Mouse (Mus musculus): Measurements from ENCODE around the gene Rbms3. TPM values are rescaled to one million over a fixed set of nuclear protein-coding genes. Genes with fewer than 3 reads are reported as not detected.

The Rbms3 gene
- polyA plus RNA-seq, 1 experiment from 2014 or later = 13.1 TPM

GRCm38 (mm10) chr9:116649955-116650354, 979.8 kb downstream of the Rbms3 start:
- no peak overlapping the region for H3K9ac ChIP-seq (ENCODE audit: low read depth, low read length)
- H3K36me3 ChIP-seq (ENCODE audit: control insufficient read depth, insufficient read depth) = no peaks in the 10 kb centered on the region
- 77% methylated on average over 4 of the region's 4 CpGs for WGBS
- no peaks in the 10 kb centered on the region for H3K4me1 ChIP-seq (replicated peaks; ENCODE audit: control insufficient read depth, insufficient read depth, low read length)
- no peak for TF ChIP-seq CTCF (IDR thresholded peaks at IDR 0.05; ENCODE audit: low read depth)
- ATAC-seq = no peak
- no peak overlapping the region for H3K4me3 ChIP-seq (ENCODE audit: low read depth, low read length)
- H3K27ac ChIP-seq (ENCODE audit: low read depth, low read length) = no peak overlapping the region
- H3K4me2 ChIP-seq (replicated peaks; ENCODE audit: low read depth) = no peak overlapping the region
- H3K9me3 ChIP-seq (ENCODE audit: control insufficient read depth) = no peaks in the 10 kb centered on the region
- no peaks in the 10 kb centered on the region for H3K27me3 ChIP-seq (replicated peaks; ENCODE audit: control insufficient read depth, insufficient read depth, low read length)

GRCm38 (mm10) chr9:116649086-116649792, 980.5 kb downstream of the Rbms3 start:
- no peak overlapping the region for H3K4me2 ChIP-seq (replicated peaks; ENCODE audit: low read depth)
- H3K4me3 ChIP-seq (ENCODE audit: low read depth, low read length) = no peak overlapping the region
- H3K9me3 ChIP-seq (ENCODE audit: control insufficient read depth) = no peaks in the 10 kb centered on the region
- no peak for TF ChIP-seq CTCF (IDR thresholded peaks at IDR 0.05; ENCODE audit: low read depth)
- no peaks in the 10 kb centered on the region for H3K27me3 ChIP-seq (replicated peaks; ENCODE audit: control insufficient read depth, insufficient read depth, low read length)
- no peaks in the 10 kb centered on the region for H3K36me3 ChIP-seq (ENCODE audit: control insufficient read depth, insufficient read depth)
- 54% methylated on average over 9 of the region's 9 CpGs for WGBS
- no peak overlapping the region for H3K9ac ChIP-seq (ENCODE audit: low read depth, low read length)
- no peak for ATAC-seq
- no peaks in the 10 kb centered on the region for H3K4me1 ChIP-seq (replicated peaks; ENCODE audit: control insufficient read depth, insufficient read depth, low read length)
- H3K27ac ChIP-seq (ENCODE audit: low read depth, low read length) = no peak overlapping the region

GRCm38 (mm10) chr9:116644616-116645015, 985.1 kb downstream of the Rbms3 start:
- H3K4me2 ChIP-seq (replicated peaks; ENCODE audit: low read depth) = no peak overlapping the region
- no peak for ATAC-seq
- H3K27ac ChIP-seq (ENCODE audit: low read depth, low read length) = no peak overlapping the region
- 0 out of 2 replicates have a peak, but pooled peaks cover 4% of the 10 kb centered on the region for H3K4me1 ChIP-seq (replicated peaks; ENCODE audit: control insufficient read depth, insufficient read depth, low read length)
- no peak overlapping the region for H3K4me3 ChIP-seq (ENCODE audit: low read depth, low read length)
- no peaks in the 10 kb centered on the region for H3K9me3 ChIP-seq (ENCODE audit: control insufficient read depth)
- TF ChIP-seq CTCF (IDR thresholded peaks at IDR 0.05; ENCODE audit: low read depth) = no peak
- H3K36me3 ChIP-seq (ENCODE audit: control insufficient read depth, insufficient read depth) = no peaks in the 10 kb centered on the region
- H3K9ac ChIP-seq (ENCODE audit: low read depth, low read length) = no peak overlapping the region
- WGBS = 81% methylated on average over 8 of the region's 8 CpGs
- H3K27me3 ChIP-seq (replicated peaks; ENCODE audit: control insufficient read depth, insufficient read depth, low read length) = no peaks in the 10 kb centered on the region

- H3K27me3 ChIP-seq (replicated peaks; ENCODE audit: control insufficient read depth, insufficient read depth, low read length) = no peaks in the 10 kb centered on the region
- H3K9me3 ChIP-seq (ENCODE audit: control insufficient read depth) = no peaks in the 10 kb centered on the region
- H3K36me3 ChIP-seq (ENCODE audit: control insufficient read depth, insufficient read depth) = no peaks in the 10 kb centered on the region
- WGBS = 43% methylated on average over 4 of the region's 4 CpGs
- no peak overlapping the region for H3K9ac ChIP-seq (ENCODE audit: low read depth, low read length)
- H3K4me1 ChIP-seq (replicated peaks; ENCODE audit: control insufficient read depth, insufficient read depth, low read length) = 0 out of 2 replicates have a peak, but pooled peaks cover 4% of the 10 kb centered on the region
- no peak overlapping the region for H3K4me2 ChIP-seq (replicated peaks; ENCODE audit: low read depth)
- H3K4me3 ChIP-seq (ENCODE audit: low read depth, low read length) = no peak overlapping the region
- no peak for TF ChIP-seq CTCF (IDR thresholded peaks at IDR 0.05; ENCODE audit: low read depth)
- no peak for ATAC-seq
- H3K27ac ChIP-seq (ENCODE audit: low read depth, low read length) = no peak overlapping the region
Observed at GRCm38 (mm10) chr9:116640302-116640679, 989.4 kb downstream of the Rbms3 start.

GRCm38 (mm10) chr9:116639597-116640301, 990.0 kb downstream of the Rbms3 start:
- no peak for ATAC-seq

GRCm38 (mm10) chr9:116633786-116634185, 995.9 kb downstream of the Rbms3 start:
- no peak for TF ChIP-seq CTCF (IDR thresholded peaks at IDR 0.05; ENCODE audit: low read depth)
- no peaks in the 10 kb centered on the region; the same call in 1 of the 2 replicates for H3K4me1 ChIP-seq (replicated peaks; ENCODE audit: control insufficient read depth, insufficient read depth, low read length)
- H3K4me2 ChIP-seq (replicated peaks; ENCODE audit: low read depth) = no peak overlapping the region
- no peaks in the 10 kb centered on the region for H3K36me3 ChIP-seq (ENCODE audit: control insufficient read depth, insufficient read depth)
- no peaks in the 10 kb centered on the region for H3K27me3 ChIP-seq (replicated peaks; ENCODE audit: control insufficient read depth, insufficient read depth, low read length)
- no peak overlapping the region for H3K9ac ChIP-seq (ENCODE audit: low read depth, low read length)
- no peak overlapping the region for H3K4me3 ChIP-seq (ENCODE audit: low read depth, low read length)
- H3K27ac ChIP-seq (ENCODE audit: low read depth, low read length) = no peak overlapping the region
- WGBS = 74% methylated on average over 5 of the region's 5 CpGs
- no peak for ATAC-seq
- 0 out of 2 replicates have a peak, but pooled peaks cover 3% of the 10 kb centered on the region for H3K9me3 ChIP-seq (ENCODE audit: control insufficient read depth)

More at GRCm38 (mm10) chr9:116639597-116640301, 990.0 kb downstream of the Rbms3 start:
- no peak overlapping the region for H3K4me3 ChIP-seq (ENCODE audit: low read depth, low read length)
- H3K9ac ChIP-seq (ENCODE audit: low read depth, low read length) = no peak overlapping the region
- 27% methylated on average over 8 of the region's 8 CpGs for WGBS
- no peak for TF ChIP-seq CTCF (IDR thresholded peaks at IDR 0.05; ENCODE audit: low read depth)
- H3K36me3 ChIP-seq (ENCODE audit: control insufficient read depth, insufficient read depth) = no peaks in the 10 kb centered on the region
- H3K4me1 ChIP-seq (replicated peaks; ENCODE audit: control insufficient read depth, insufficient read depth, low read length) = 0 out of 2 replicates have a peak, but pooled peaks cover 4% of the 10 kb centered on the region
- H3K27me3 ChIP-seq (replicated peaks; ENCODE audit: control insufficient read depth, insufficient read depth, low read length) = no peaks in the 10 kb centered on the region
- no peak overlapping the region for H3K4me2 ChIP-seq (replicated peaks; ENCODE audit: low read depth)
- H3K9me3 ChIP-seq (ENCODE audit: control insufficient read depth) = no peaks in the 10 kb centered on the region
- no peak overlapping the region for H3K27ac ChIP-seq (ENCODE audit: low read depth, low read length)
